Mouse (Mus musculus) lung, adult 2 months (tissue): ENCODE data around the gene Adap1. TPM values are rescaled to one million over a fixed set of nuclear protein-coding genes. Genes with fewer than 3 reads are reported as not detected.

ENCODE experiments used
- DNase-seq: peaks from one replicate; pipeline ENCODE4 v3.0.0; 2022
- H3K4me1 ChIP-seq: fragments of 200-500 bp; 2 replicates; pipeline ENCODE4 v1.6.1; 2011; ENCODE audit warnings: low read length; ENCODE audit not compliant: control insufficient read depth, insufficient read depth
- H3K4me3 ChIP-seq: fragments of 200-500 bp; replicated peaks from 2 replicates; pipeline ENCODE3; 2011; ENCODE audit warnings: low read depth, mild to moderate bottlenecking, control low read depth, low read length; ENCODE audit errors: extremely low read depth
- CTCF ChIP-seq: fragments of 200-500 bp; IDR thresholded peaks from 2 replicates; pipeline ENCODE4 v1.5.1; 2011; ENCODE audit warnings: mild to moderate bottlenecking, low read length, control low read depth; ENCODE audit not compliant: insufficient read depth
- POLR2A ChIP-seq: fragments of 200-500 bp; IDR thresholded peaks from 2 replicates; pipeline ENCODE4 v1.6.1; 2011; ENCODE audit warnings: low read depth, mild to moderate bottlenecking, control low read depth, low read length, borderline replicate concordance; ENCODE audit errors: extremely low read depth
- WGBS: fragments of 180-500 bp; shearing (Covaris S2); methylation state at CpG from one replicate; pipeline ENCODE4 v1.1.7; 2018; 5-methylcytosine and 5-hydroxymethylcytosine counted together
- polyA plus RNA-seq: library from polyadenylated mRNA; depleted of rRNA; stranded (reverse); fragments of >200 nt; gene quantifications from 2 replicates; pipeline ENCODE4 v1.2.3, GENCODE M21; 2012

Adap1 gene
- polyA plus RNA-seq, 1 experiment, result 13.8 TPM

DNA sequence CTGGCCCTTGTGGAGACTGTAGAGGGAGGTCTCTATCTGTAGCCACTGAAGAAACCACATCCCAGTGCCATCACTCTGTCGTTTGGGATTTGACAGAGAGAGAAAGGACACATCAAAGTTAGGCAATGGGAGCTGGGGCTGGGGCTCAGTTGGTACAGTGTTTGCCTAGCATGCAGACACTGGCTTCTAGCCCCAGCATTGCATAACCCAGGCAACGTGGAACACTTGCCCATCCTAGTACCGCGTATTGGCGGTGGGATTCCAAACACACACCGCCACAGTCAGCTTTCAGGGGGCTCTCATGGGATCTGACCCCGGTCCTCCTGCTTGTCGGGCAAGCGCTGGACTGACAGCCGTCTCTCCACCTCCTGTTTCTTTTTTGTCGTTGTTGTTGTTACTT, 41.1 kb upstream of the Adap1 start:
- no peak overlapping the region for H3K4me3 ChIP-seq
- no peak for TF ChIP-seq CTCF
- TF ChIP-seq POLR2A, result no peak
- peaks cover 27% of the 10 kb centered on the region for H3K4me1 ChIP-seq
- no peak for DNase-seq
- 57% methylated on average over 11 of the region's 11 CpGs for WGBS

DNA sequence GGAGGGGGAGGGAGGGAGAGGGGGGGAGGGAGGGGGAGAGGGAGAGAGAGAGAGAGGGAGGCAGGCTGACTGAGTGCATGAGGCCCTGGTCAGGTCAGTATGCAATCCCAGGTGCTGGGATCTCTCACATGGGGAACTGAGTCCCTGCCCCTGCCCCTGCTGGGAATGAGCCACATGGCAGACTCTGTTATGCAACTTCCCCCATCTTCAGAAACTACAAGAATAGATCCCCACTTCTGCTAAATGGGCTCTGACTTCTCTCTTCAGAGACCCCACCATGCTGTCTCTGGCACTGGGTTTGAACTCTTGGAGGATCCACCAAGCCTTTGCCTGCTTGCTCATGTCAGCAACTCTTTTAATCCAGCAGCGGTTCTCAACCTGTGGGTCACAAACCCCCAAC, 40.4 kb upstream of the Adap1 start:
- no peak overlapping the region for H3K4me3 ChIP-seq
- peaks cover 25% of the 10 kb centered on the region for H3K4me1 ChIP-seq
- 64% methylated on average over 1 of the region's 1 CpGs for WGBS
- TF ChIP-seq CTCF (no peak), POLR2A (no peak)
- no peak for DNase-seq

DNA sequence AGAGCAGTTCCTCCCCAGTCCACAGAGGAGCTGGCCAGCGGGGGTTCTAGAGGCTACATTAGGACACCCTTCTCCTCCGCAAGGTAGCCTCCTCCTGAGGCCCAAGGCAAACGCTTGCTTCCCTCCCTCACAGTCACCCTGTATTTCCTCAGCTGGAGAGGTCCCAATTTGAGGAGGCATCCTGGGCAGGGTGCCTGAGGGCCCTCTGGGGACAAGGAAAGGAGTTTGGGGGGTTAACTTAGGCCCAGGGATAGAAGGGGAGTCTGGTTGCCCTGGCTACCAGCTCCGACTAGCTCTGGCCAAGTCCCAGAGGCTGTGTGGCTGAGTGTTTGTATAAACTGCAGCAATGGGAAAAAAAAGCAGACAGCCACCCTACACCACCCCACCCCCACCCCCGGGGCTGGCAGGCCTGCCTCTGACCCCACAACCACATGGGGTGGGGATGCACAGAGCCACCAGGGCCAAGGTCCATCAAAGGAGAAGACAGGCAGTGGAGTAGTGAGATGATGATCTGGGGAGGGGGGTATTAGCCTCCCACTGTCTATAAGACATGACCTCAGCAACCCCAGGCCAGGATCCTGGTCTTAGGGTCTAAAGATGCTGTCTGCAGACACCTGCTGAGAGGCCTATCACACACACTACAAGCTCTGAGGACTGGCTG, 39.6 kb upstream of the Adap1 start:
- H3K4me1 ChIP-seq, result peaks cover 17% of the 10 kb centered on the region
- no peak overlapping the region for H3K4me3 ChIP-seq
- DNase-seq, result peak; percentile 77
- no peak for TF ChIP-seq CTCF
- TF ChIP-seq POLR2A, result no peak
- WGBS, result 6% methylated on average over 5 of the region's 5 CpGs

DNA sequence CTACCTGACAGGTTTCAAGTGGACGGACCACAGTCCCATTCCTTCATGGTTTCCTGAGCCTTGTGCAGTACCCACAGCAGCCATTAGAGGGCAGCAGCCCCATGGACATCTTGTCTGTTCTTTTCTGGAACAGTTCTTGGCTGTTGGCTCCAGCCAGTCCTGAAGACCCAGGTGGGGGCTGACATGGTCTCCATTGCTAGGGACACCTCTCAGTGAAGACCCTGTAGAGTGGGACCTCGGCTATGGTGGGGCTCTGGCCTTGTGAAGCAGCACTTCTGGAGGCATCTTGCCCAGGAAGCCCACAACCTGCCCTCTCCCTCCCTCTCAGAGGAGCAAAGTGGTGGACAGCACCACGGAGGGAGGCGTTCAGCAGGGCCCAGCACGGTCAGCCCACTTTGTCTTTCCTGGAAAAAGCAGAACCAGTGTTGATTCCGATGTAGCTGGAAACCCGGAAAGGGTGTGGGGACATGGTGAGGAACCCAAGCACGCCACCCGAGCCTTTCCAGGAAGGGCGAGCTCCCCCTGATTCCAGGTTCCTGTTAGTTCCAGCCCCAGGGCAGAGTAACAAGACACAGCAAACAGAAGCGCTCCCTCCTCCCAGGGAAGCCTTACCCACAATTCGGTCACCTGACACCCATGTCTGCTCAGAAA, 39.0 kb upstream of the Adap1 start:
- WGBS, result 5% methylated on average over 12 of the region's 12 CpGs

DNA sequence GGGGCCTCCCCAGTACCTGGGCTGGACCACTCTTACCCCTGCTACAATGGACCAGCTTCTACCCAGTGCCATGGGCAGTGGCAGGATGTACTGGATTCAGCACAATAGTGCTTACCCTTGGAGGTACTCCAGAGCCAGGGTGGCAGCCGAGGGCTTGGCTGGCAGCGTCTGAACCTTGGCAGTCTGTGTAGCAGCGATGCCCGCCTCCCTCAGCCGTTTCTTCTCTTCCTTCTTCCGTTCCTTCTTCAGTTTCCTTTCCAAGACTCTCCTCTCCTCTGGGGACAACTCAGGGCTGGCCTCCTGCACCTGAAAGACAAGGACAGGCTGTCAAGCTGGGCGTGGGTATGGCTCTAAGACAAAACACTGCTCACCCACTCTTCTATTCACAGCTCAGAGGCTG, 38.4 kb upstream of the Adap1 start:
- Histone ChIP-seq H3K4me3 (no peak overlapping the region), H3K4me1 (peaks cover 17% of the 10 kb centered on the region)
- TF ChIP-seq CTCF (no peak), POLR2A (no peak)
- WGBS, result 17% methylated on average over 7 of the region's 7 CpGs
- DNase-seq, result no peak

More for the DNA sequence above, 39.0 kb upstream of the Adap1 start:
- peak; percentile 53; the same call in 1 of the 2 replicates for TF ChIP-seq POLR2A
- TF ChIP-seq CTCF, result peak; percentile 99
- Histone ChIP-seq H3K4me3 (peak overlapping the region; percentile 6), H3K4me1 (peaks cover 17% of the 10 kb centered on the region)
- DNase-seq, result peak; percentile 96

DNA sequence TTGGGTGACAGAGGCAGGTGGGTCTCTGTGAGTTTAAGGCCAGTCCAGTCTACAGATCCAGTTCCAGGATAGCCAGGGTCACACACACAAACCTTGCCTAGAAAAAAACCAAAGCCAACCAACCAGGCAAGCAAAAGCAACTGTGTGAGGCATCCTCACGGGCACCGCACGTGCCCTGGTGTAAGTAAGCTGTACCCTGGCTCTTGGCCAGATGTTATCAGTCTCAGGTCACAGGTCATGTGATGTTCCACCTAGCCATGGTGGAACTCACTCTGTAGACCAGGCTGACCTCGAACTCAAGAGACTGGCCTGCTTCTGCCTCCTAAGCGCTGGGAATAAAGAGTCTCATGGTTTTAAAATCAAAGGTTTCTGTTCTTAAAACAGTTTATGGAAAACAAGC, 33.8 kb upstream of the Adap1 start:
- DNase-seq, result no peak
- 80% methylated on average over 5 of the region's 5 CpGs for WGBS
- no peak overlapping the region for H3K4me3 ChIP-seq
- H3K4me1 ChIP-seq, result no peaks in the 10 kb centered on the region
- no peak for TF ChIP-seq CTCF
- no peak for TF ChIP-seq POLR2A

DNA sequence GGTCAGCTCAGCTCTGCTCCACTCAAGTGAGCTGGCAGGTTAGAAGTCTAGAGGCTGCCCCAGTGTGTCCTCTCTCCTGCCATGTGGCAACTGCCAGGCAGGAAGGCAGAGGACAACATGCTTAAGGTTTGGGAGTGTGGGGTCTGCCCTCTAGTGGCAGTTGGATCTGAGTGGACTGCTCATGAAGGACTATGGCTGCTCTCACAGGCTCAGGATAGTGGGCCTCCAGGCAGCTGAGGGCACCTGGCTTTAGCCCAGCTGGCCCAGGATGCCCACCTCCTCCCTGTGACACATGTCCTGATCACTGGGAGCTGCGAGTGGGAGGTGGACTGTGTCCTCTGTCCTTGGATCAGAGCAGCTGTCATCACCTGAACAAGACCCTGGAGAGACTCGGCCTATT, 33.2 kb upstream of the Adap1 start:
- WGBS, result 75% methylated on average over 2 of the region's 2 CpGs
- TF ChIP-seq CTCF, result peak; percentile 78
- no peak for TF ChIP-seq POLR2A
- H3K4me1 ChIP-seq, result no peaks in the 10 kb centered on the region
- H3K4me3 ChIP-seq, result no peak overlapping the region
- DNase-seq, result no peak

DNA sequence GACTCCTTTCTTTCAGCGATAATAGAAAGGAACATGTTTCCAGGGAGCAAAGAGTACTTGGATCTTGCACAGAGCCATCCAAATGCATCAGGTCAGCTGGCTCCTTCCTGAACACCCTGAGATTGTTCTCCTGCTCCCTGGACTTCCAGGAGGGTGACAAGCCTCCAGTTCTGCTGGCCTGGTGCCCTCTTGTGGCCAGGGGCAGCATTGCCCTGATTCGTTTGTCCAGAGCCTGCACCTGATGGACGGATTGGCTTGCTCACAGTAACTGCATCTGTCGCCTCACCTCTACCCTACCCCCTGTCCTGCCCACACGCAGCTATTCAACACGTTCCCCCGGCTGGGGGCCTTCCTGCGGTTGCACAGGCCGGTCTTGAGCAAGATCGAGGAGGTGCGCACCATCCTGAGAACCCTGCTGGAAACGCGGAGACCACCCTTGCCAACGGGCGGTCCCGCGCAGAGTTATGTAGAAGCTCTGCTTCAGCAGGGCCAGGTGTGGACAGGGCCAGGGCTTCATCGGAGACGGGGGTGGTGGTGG, 29.9 kb upstream of the Adap1 start:
- 34% methylated on average over 19 of the region's 19 CpGs for WGBS
- peak; percentile 81 for DNase-seq
- no peaks in the 10 kb centered on the region for H3K4me1 ChIP-seq
- no peak for TF ChIP-seq POLR2A
- TF ChIP-seq CTCF, result peak; percentile 99
- no peak overlapping the region for H3K4me3 ChIP-seq

DNA sequence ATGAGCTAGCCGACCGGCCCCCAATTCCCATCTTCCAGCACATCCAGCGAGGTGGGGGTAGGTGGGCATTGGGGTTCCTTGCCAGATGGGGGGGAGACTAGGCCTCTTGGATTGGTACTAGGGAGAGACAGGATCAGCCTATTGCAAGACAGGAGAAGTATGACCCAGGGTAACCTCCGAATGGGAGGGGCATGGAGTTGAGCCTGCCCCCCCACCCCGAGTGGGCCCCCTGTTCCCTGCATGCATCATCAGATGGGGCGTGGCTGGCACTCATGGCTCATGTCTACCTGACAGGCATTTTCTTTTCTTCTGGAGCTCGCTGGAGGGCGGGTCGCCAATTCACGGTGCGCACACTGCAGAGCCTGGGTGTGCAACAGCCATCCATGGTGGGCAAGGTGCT, 28.5 kb upstream of the Adap1 start:
- TF ChIP-seq CTCF, result no peak
- no peak for TF ChIP-seq POLR2A
- Histone ChIP-seq H3K4me1 (no peaks in the 10 kb centered on the region), H3K4me3 (no peak overlapping the region)
- DNase-seq, result no peak
- 83% methylated on average over 11 of the region's 11 CpGs for WGBS

DNA sequence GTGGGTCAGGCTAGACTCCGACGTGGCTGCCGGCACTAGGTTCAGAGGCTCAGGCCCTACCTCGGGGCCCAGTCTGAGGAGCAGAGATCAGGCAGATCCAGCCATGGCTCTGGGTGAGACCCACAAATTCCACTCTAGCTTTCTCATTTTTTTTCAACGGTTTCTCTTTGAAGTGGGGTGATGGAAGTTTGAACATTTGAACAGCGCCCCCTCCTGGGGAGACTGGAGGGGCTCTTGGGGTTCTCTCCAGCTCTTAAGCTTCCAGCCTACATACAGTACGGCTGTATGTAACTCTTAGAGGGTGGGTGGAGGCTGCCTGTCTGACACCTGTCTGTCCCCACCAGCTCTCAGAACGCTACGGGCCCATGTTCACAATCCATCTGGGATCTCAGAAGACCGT, 28.1 kb upstream of the Adap1 start:
- Histone ChIP-seq H3K4me3 (no peak overlapping the region), H3K4me1 (no peaks in the 10 kb centered on the region)
- no peak for DNase-seq
- TF ChIP-seq POLR2A (no peak), CTCF (no peak)
- 50% methylated on average over 10 of the region's 10 CpGs for WGBS
